Mouse (Mus musculus) lung, adult 2 months (tissue): Measurements from ENCODE around the gene Rhd.

ENCODE experiments used
- CTCF ChIP-seq: fragments of 200-500 bp; IDR thresholded peaks from 2 replicates; pipeline ENCODE4 v1.5.1; 2011; ENCODE audit warnings: mild to moderate bottlenecking, low read length, control low read depth; ENCODE audit not compliant: insufficient read depth
- POLR2A ChIP-seq: fragments of 200-500 bp; IDR thresholded peaks from 2 replicates; pipeline ENCODE4 v1.6.1; 2011; ENCODE audit warnings: low read depth, mild to moderate bottlenecking, control low read depth, low read length, borderline replicate concordance; ENCODE audit errors: extremely low read depth

DNA sequence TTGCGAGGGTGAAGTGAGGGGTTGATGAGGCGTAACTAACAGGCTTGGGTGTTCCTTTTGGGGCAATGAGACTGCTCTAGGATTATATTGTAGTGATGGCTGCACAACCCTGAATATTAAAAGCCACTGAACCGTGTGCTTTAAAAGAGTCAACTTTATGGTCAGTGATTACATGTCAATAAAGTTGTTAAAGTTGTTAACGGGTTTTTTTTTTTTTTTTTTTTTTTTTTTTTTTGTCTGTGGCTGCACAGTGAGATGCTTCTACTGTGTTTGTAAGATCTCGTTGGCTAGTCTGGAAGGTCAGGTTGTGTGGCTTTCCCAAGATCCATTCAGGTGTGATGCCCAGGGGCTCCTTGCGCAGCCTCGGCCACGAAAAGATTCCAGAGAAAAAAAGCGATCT, 75.6 kb downstream of the Rhd start:
- no peak for TF ChIP-seq CTCF
- no peak for TF ChIP-seq POLR2A
